Mouse (Mus musculus) liver, embryonic 14 days (tissue): Measurements from ENCODE around the gene Ceacam15. TPM values are rescaled to one million over a fixed set of nuclear protein-coding genes. Genes with fewer than 3 reads are reported as not detected.

ENCODE experiments used
- polyA plus RNA-seq: library from polyadenylated mRNA; depleted of rRNA; stranded (reverse); fragments of >200 nt; gene quantifications from 2 replicates; pipeline ENCODE4 v1.2.3, GENCODE M21; 2012; rRNA removed

Gene Ceacam15
- not detected in 2 replicates for polyA plus RNA-seq

GRCm38 (mm10) chr7:16675605-16676004, at the start of gene Ceacam15:
TSS of gene Ceacam15 (minus strand) at chr7:16675705.

GRCm38 (mm10) chr7:16721629-16722028, 46.1 kb upstream of the Ceacam15 start, which contains the start of gene Ceacam9:
TSS of gene Ceacam9 (plus strand) at chr7:16721929.

Other genes starting within 250 kb of the Ceacam15 start
- 18.1 and 20.4 TPM in 2 replicates for gene Tmem160, start 222.9 kb downstream of the Ceacam15 start, polyA plus RNA-seq
- gene Npas1, start 198.0 kb downstream of the Ceacam15 start, polyA plus RNA-seq: not detected in 2 replicates
- 2.1 and 2.3 TPM in 2 replicates for gene Arhgap35, start 60.7 kb downstream of the Ceacam15 start, polyA plus RNA-seq
- gene Ceacam9, start 46.2 kb upstream of the Ceacam15 start, polyA plus RNA-seq: not detected in 2 replicates
- gene Ap2s1, start 62.7 kb upstream of the Ceacam15 start, polyA plus RNA-seq: 155 and 180 TPM in 2 replicates
- 128 and 153 TPM in 2 replicates for gene Slc1a5, start 105.6 kb upstream of the Ceacam15 start, polyA plus RNA-seq
- gene Strn4, start 140.2 kb upstream of the Ceacam15 start, polyA plus RNA-seq: 36.0 and 43.2 TPM in 2 replicates
- 5.4 and 5.7 TPM in 2 replicates for gene Fkrp, start 141.0 kb upstream of the Ceacam15 start, polyA plus RNA-seq
- 2.5 and 2.8 TPM in 2 replicates for gene Prkd2, start 167.2 kb upstream of the Ceacam15 start, polyA plus RNA-seq
- gene Dact3, start 199.6 kb upstream of the Ceacam15 start, polyA plus RNA-seq: 0.46 and 0.71 TPM in 2 replicates
- 0.18 and 0.40 TPM in 2 replicates for gene Gng8, start 216.1 kb upstream of the Ceacam15 start, polyA plus RNA-seq
- gene Ptgir, start 230.8 kb upstream of the Ceacam15 start, polyA plus RNA-seq: 0.81 and 0.86 TPM in 2 replicates
- gene Calm3, start 248.4 kb upstream of the Ceacam15 start, polyA plus RNA-seq: 87.2 and 93.1 TPM in 2 replicates